Mouse (Mus musculus) MEL (cell line): ENCODE results near the gene Xpo1.

Source experiments
- CTCF ChIP-seq, 3 experiments: IDR thresholded peaks in 2 of 3; conservative IDR thresholded peaks in 1 of 3; 2 replicates each; pipeline ENCODE4 v1.5.1; 2011 to 2012; ENCODE audit warnings: low read length in 3 of 3, low read depth in 2 of 3, mild to moderate bottlenecking in 2 of 3, improper control_type of control experiment in 1 of 3, inconsistent platforms in 1 of 3, mixed read lengths in 1 of 3, moderate library complexity in 1 of 3; ENCODE audit not compliant: control insufficient read depth in 1 of 3, insufficient read depth in 1 of 3, poor library complexity in 1 of 3, severe bottlenecking in 1 of 3
- EP300 ChIP-seq, 2 experiments: IDR thresholded peaks; 2 replicates each; pipeline ENCODE4 v1.6.1; 2011; ENCODE audit warnings: improper control_type of control experiment in 2 of 2, low read length in 2 of 2, low read depth in 1 of 2, mild to moderate bottlenecking in 1 of 2
- ETS1 ChIP-seq: IDR thresholded peaks from 2 replicates; pipeline ENCODE4 v1.6.1; 2012; ENCODE audit warnings: low read depth, mild to moderate bottlenecking, inconsistent platforms, low read length, improper control_type of control experiment, moderate library complexity
- GATA1 ChIP-seq: IDR thresholded peaks from 2 replicates; pipeline ENCODE4 v1.6.1; 2011; ENCODE audit warnings: low read depth, low read length, improper control_type of control experiment
- MAFK ChIP-seq: IDR thresholded peaks from 2 replicates; pipeline ENCODE4 v1.6.1; 2011; ENCODE audit warnings: low read depth, mild to moderate bottlenecking, low read length, improper control_type of control experiment, borderline replicate concordance
- MAX ChIP-seq: IDR thresholded peaks from 2 replicates; pipeline ENCODE4 v1.6.1; 2011; ENCODE audit warnings: low read length, improper control_type of control experiment
- MXI1 ChIP-seq: IDR thresholded peaks from 2 replicates; pipeline ENCODE4 v1.6.1; 2011; ENCODE audit warnings: mild to moderate bottlenecking, low read depth, low read length, improper control_type of control experiment
- POLR2A ChIP-seq, 2 experiments: IDR thresholded peaks; 2 replicates each; pipeline ENCODE4 v1.6.1; 2011 to 2012; ENCODE audit warnings: low read length in 2 of 2, mild to moderate bottlenecking in 2 of 2, control low read depth in 1 of 2, improper control_type of control experiment in 1 of 2, low read depth in 1 of 2, moderate library complexity in 1 of 2; ENCODE audit not compliant: control insufficient read depth in 1 of 2, insufficient read depth in 1 of 2, poor library complexity in 1 of 2
- RAD21 ChIP-seq: IDR thresholded peaks from 2 replicates; pipeline ENCODE4 v1.6.1; 2011; ENCODE audit warnings: mild to moderate bottlenecking, low read depth, low read length, improper control_type of control experiment
- RCOR1 ChIP-seq: IDR thresholded peaks from 2 replicates; pipeline ENCODE4 v1.6.1; 2012; ENCODE audit warnings: low read depth, mild to moderate bottlenecking, inconsistent platforms, low read length, improper control_type of control experiment
- TBP ChIP-seq: IDR thresholded peaks from 2 replicates; pipeline ENCODE4 v1.8.0; 2011; ENCODE audit warnings: low read depth, low read length, improper control_type of control experiment
- ZNF384 ChIP-seq: IDR thresholded peaks from 2 replicates; pipeline ENCODE4 v1.6.1; 2012; ENCODE audit warnings: low read depth, mild to moderate bottlenecking, inconsistent platforms, low read length, improper control_type of control experiment

- TF ChIP-seq CTCF (IDR thresholded peaks at IDR 0.05 in 2 of 3, conservative IDR thresholded peaks at IDR 0.05 in 1 of 3; ENCODE audit: control insufficient read depth in 1 of 3, insufficient read depth in 1 of 3, low read depth in 2 of 3, low read length in 3 of 3, poor library complexity in 1 of 3, severe bottlenecking in 1 of 3): peak; percentile 29 to 73 (median 33); a peak in 5 of 6 replicates
- no peak for TF ChIP-seq MAX
- TF ChIP-seq RCOR1: no peak
- no peak for TF ChIP-seq GATA1
- no peak for TF ChIP-seq ETS1
- TF ChIP-seq MXI1: peak; percentile 18; the same call in 1 of the 2 replicates
- TF ChIP-seq POLR2A (IDR thresholded peaks at IDR 0.05; ENCODE audit: control insufficient read depth in 1 of 2, insufficient read depth in 1 of 2, low read depth in 1 of 2, low read length in 2 of 2, poor library complexity in 1 of 2): no peak
- no peak for TF ChIP-seq TBP
- TF ChIP-seq MAFK: no peak
- TF ChIP-seq EP300 (IDR thresholded peaks at IDR 0.05; ENCODE audit: low read depth in 1 of 2, low read length in 2 of 2): no peak
- peak; percentile 98 for TF ChIP-seq ZNF384
- peak; percentile 82 for TF ChIP-seq RAD21
Measured at GRCm38 (mm10) chr11:23271770-23272724, 16.2 kb downstream of the Xpo1 start.
